Mouse (Mus musculus) ZHBTc4 (cell line): Measurements from ENCODE around the gene Crb2.

Experiments used
- DNase-seq: peaks from one replicate; pipeline ENCODE4 v3.0.0-alpha.2; 2011; ENCODE audit warnings: low read depth, low spot score

The Crb2 gene

DNA sequence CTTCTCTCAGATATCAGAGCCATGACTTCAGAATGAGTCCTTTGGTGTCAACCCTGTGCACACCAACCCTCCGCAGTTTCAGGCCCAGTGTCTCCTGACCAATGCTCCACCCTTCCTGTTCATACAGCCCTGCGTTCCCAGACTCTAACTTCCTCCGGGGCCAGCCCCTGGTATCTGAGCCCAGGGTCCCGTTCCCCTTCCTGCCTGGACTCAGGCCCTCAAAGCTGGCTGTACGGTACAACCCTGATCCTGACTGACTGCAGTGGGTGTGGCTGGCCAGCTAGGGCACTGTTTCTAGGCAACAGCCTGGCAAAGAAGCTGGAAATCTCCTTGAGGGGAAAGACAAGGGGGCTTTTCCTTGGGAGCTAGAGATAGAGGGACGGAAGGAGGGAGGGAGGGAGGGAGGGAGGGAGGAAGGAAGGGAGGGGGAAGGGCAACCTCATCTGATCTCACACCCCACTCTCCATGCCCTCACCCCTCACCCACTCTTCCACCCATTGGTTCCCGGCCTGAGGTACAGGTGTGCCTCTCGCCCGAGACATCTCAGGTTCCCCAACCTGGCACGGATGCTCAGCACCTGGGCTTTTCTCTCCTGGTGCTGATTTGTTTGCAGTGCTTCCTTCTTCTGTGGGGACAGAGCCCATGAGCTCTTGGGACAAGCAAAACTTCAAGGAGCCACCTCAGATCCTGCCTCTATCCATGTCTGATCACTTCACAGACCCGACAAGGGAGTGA lies 9.9 kb upstream of the Crb2 start:
- DNase-seq: no peak

DNA sequence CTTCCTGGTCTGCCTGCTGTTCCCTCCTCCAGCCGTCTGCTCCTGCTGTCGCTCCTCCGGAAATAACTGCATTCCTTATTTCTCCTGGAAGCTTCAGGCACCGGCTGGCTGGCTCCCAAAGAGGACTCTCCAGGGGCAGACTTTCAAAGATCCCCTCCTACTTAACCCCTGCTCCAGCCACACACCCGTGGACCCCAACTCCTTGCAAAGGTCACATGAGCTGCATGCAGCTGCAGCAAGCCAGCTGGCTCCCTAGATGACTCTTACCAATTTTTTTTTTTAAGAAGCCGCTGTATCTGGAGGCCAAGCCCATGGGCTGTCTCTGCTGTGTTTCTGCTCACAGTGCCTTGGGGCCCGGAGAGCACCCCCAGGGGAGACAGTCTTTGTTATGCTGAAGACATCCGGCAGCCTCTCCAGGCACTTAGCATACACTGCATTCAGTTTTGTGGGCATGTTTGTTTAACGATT lies 8.9 kb upstream of the Crb2 start:
- DNase-seq: peak; percentile 92

DNA sequence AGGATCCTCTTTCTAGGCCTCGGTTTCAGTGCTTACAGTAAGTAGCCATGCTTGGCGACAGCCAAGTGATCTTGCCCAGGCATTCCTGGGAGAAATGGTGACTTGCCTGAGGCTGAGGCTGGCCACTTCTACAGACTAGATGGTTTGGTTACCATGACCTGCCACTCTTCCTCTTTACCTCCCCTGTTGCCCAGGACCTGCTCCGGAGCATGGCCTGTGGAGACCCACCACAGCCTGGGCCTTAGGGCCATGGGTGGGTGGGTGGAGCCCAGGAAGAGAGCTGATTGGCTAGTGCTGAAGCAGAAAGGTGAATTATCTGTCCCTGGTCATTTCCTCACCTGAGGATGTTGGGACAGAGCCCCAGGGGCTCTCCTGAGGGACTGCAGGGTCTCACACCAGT lies 8.3 kb upstream of the Crb2 start:
- no peak for DNase-seq

DNA sequence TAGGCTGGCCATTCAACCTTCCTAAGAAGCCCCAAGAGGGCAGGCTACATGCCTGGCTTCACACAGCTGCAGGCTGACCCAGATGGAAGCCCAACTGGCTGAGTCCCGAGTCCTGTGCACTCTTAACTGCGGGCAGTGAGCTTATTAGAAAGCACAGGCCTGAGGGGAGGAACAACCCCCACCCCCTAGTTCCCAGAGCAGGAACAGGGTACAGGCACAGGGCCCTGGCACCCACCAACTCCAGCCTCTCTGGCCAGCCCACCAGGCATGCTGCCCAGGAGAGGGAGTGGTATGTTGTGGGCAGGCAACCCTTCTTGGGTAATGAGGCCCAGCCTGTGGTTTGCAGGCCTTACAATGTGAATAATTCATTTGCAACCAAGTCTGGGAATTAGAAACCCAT lies 7.1 kb upstream of the Crb2 start:
- DNase-seq: no peak

DNA sequence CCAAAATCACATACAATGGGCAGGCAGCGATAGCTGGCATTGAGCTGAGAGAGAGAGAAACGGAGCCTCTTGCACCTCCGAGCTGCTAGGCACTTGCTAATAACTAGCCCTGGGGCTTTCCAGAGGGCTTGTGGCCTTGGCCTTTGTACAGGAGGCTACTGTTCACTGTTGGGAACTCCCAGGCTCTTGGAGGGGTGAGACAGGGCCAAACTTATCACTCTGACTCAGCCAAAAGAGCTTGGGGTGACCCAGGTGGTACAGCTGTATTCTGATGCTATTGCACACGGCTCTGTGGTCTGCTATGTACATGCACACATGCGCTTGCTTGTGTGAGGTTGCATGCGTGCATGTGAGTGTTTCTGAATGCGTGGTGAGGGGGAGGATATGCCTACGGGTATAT lies 6.3 kb upstream of the Crb2 start:
- no peak for DNase-seq

DNA sequence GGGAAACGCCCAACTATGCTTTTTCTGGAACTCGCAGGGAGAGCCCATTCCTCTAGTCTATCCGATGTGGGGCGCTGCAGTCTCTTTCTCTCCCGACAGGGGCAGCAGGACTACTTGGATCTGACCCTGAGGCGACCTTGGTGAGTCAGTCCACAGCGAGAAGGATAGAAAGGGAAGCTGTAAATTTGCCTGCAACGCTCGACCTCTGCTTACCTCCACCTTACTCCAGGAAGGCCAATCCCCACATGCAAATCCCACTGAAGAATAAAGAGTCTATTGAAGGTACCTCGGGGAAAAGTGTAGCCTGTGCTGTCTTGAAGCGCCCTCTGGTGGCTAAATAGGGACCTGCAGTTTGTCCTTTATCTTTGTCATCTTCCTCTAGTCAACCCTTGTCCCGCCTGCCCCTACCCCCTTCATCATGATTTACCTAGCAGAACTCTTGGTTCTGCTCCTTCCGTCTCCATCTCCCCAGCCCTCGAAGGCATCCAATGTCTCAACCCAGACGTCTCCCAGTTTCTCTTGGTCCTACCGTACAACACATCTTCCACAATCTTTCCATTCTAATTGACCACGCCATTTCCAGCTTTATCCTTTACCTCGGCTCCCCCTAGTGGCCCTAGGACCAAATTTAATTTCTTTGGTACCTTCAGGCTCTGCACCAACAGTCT lies 4.3 kb upstream of the Crb2 start:
- DNase-seq: peak; percentile 94

DNA sequence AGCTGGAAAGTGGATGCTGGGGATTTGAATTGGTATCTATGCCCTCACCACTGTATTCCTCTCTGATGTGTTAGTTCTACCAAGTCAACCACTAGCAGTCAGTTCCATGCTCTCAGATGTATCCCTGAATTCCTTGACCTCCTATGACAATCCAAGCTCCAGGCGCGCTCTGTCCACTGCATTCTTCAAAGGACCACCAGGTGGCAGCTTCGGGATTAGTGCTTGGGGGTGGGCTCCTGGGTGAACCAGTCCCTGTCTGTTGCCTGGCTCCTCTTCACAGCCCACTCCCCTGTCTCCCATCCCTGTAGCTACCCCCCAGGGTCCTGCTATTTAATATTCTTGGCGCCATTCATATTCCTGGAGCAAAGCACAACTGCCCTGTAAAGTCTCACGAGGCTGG lies 1.5 kb upstream of the Crb2 start:
- peak; percentile 89 for DNase-seq

DNA sequence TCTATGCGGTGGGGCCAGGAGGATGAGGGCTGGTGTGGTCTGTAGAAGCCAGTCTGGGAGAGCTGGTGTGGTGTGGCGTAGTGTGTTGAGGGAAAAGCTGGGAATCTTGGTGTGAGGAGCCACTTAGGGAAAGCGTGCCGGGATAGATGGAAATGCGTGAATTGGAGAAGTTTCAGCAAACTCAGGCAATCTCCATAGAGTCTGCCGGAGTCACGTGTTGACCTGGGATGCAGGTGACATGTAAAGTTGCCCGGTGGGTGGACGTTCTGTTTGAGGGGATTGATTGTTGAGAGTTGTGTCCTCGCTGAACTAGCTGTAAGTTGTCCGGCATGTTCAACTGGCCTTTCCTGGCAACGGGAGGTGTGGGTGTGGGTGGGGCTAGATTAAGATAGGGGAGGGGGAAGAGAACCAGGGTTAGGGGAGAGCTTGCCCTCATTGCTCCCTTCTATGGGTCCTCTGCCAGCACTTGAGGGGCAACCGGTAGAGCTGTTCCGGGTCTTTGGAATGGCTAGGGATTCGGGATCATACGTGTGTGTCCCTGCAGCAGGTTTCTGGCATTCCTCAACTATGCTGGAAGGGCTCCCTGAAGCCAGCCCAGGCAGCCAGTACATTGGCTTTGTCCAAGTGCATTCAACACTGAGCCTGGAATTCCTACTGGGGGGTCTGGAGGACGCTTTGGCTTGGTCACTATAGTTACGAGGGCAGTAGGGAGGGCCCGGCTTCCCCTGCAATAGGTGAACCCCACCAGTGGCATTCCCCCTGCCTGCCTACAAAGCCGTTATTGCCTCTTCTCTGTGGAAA lies 762 bp downstream of the Crb2 start:
- DNase-seq: no peak

DNA sequence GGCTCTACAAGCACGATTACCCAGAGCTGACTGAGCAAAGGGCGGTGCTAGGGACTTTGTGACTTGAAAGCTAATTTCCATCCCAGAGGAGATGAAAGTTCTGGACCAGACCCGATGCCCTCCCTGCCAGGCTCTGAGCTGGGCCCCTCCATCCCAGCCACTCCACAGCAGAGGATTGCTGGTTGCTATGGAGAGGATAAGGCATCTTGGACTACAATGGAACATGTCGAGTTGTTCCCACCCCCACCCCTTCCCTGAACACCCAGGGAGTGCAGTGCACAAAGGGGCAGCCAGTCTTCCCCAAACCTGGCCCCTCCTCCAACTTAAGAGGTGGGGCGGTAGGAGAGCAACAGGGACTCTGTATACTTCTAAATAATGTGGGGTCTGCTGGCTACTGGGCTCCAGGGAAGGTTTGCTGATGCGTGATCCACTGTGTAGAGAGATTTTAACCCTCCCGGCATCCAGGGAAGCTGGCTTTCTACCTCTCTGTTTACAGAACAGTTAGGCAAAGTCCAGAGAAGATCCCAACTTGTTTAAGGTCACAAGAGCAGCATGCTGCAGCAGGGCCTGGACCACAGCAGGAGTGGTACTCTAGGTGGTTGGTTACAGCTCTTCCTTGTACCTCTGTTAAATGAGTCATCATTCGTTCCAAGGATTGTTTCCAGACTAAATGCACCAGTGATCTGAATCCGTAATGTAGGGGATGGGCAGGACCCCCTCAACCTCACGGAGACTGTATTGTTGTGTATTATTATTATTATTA lies 2.1 kb downstream of the Crb2 start:
- peak; percentile 41 for DNase-seq

DNA sequence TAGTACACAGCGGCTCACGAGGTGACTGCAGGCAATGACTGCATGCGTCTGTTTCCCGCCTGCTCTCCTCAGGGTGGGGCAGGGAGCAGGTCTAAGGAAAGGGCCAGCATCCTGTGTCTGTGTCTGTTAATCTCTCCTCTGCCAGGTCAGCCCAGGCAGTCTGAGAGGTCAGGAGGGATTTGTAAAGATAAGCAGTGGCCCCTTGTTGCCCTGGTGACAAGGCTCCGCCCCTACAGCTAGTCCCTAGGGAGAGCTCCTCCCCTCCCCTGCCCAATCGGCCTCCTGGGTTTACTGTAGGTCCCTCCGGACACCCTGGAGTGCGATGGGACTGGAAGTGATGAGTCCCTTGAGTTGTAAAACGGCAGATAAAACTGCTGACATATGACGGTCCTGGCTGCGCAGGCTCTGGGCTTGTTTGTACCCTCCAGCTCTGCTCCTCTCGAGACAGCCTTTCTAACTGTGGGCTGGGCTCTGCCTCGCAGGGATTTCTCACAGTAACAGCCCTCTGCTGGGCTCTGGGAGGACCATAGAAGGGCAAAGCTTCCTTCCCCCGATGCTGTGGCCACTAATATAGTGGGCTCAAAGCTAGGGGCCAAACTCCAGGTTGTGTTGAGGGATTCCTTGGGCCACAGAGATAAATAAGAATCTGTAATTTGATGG lies 4.4 kb downstream of the Crb2 start:
- DNase-seq: peak; percentile 92

DNA sequence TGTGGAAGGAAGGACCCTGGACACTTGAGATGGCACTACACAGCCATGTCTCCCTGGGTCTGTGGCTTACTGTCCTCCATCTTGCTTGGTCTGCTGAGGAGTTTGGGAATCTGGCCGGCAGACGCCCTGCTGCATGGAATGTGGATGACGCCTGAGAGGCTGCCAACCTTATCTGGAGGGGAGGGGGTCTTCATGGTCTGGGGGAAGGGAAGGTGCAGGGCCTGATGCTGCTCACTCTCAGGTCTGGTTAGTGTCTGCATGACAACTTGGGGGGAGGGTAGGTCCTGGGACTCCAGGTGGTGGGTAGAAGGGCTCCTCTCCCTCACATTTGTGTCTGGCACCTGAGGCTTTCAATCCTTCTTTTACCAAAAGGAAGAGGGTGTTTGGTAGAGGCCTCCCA lies 5.4 kb downstream of the Crb2 start:
- no peak for DNase-seq

DNA sequence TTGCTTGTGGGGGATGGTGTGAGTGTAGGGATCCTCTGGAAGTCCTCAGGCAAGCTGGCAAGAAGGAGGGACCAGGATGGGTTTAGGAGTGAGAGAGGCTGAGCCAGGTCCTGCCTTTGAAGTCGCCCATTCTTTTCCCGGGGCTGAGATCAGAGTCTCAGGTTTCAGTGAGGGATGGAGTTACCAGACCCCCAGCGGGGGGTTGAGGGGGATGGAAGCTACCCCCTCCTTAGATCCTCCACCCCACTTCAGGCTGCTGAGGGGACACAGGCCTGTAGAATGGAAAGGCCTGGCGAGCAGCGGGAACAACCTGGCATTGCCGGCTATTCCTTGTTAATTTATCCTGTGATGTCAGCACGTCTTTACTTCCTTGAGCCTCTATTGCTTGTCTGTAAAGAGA lies 6.0 kb downstream of the Crb2 start:
- DNase-seq: no peak

DNA sequence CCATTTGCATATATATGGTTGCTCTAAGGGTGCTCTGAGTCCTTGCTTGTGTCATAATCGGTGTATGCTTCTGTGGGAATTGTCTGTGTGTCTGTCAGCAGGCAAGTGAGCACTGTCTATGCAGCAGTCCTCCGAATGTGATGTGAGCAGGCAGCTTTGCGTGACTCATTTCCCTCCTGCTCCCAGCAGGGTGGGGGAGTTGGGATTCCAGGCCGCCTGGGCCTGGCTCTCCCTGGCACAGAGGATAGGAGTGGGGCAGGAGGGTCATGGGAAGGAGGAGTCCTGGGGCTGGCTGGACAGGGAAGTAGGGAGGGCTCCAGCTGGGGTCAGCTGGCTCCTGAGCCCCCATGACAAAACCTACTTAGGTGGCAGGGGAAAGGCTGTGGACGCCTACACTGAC lies 8.4 kb downstream of the Crb2 start:
- no peak for DNase-seq

DNA sequence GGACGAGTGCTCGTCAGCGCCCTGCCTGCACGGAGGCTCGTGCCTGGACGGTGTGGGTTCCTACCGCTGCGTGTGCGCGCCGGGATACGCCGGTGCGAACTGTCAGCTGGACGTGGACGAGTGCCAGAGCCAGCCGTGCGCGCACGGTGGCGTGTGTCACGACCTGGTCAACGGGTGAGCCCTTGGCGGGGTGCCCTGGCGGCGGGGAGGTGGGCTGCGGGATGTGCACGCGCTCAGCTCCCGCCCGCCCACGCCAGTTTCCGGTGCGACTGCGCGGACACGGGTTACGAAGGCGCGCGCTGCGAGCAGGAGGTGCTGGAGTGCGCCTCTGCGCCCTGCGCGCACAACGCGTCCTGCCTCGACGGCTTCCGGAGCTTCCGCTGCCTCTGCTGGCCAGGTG lies 10.4 kb downstream of the Crb2 start:
- peak; percentile 70 for DNase-seq

DNA sequence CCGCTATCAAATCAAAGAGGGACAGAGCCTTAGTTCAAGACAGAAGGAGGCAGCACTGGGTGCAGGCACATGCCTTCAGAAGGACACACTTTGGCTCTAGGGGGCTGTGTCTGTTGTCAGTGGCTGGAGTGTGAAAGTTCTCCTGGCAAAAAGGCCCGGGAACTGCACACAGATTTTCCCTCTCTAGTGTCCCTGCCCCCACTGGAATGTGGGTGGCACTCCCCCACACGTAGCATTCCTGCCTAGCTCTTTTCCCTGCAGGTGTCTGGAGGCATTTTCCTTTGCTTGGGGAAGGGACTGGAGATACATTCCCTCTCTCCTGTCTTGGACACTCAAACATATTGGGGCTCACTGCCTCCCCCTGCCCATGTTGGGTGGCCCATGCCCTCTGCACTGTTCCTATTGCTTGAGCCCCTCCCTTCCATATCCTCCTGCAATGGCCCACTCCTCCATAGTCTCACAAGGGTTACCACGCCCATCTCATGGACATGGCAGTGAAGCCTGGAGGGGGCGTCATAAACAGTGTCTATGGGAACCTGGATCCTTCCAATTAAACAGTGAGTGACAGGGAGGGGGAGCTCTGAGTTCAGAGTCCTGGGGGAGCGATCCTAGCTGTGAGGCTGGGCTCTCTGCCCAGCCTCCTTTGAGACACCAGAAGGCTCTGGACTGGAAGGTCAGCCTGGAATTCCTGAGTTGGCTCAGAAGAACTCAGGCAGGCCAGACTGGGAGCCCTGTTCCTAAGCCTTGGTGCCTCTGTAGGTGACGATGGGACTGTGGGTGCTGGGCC lies 12.3 kb downstream of the Crb2 start:
- no peak for DNase-seq

DNA sequence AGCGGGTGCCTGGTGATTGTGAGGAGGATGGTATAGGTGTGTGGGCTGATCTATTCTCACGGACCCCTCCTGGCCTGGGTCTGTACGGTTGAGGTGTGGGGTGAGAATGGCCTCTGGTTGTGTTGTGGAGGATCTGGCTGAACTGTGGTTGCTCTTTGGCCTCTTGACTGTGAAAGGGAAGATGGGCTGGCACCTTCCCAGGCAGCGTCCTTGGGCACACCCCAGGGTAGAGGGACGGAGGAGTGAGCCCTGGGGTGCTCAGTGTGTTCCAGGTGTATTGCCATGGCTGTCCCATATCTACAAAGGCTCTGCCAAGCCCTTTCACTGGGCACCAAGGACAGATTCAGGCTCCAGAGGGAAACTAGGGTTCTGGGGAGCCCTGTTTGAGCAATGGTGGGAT lies 13.0 kb downstream of the Crb2 start:
- no peak for DNase-seq

DNA sequence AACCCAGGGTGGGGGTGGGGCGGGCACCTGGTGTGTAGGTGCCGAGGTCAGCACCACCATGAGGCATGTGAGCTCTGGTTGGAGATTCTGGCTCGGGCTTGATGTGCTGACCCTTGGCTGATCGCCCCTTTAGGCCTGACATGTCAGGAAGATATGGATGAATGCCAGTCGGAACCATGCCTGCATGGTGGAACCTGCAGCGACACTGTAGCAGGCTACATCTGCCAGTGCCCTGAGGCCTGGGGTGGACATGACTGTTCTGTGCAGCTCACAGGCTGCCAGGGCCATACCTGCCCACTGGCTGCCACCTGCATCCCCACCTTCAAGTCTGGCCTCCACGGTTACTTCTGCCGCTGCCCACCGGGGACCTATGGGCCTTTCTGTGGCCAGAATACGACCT lies 13.9 kb downstream of the Crb2 start:
- no peak for DNase-seq

DNA sequence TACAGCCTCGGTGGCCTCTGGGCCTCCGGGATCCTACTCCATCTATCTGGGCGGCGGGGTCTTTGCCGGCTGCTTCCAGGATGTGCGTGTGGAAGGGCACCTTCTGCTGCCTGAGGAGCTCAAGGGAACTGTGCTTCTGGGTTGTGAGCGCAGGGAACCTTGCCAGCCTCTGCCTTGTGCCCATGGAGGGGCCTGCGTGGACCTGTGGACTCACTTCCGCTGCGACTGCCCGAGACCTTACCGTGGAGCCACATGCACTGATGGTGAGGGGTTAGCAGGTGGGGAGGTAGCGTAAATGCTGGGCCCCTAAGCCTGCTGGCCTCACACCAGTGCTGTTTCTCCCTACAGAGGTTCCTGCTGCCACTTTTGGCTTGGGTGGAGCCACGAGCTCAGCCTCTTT lies 14.7 kb downstream of the Crb2 start:
- DNase-seq: no peak

DNA sequence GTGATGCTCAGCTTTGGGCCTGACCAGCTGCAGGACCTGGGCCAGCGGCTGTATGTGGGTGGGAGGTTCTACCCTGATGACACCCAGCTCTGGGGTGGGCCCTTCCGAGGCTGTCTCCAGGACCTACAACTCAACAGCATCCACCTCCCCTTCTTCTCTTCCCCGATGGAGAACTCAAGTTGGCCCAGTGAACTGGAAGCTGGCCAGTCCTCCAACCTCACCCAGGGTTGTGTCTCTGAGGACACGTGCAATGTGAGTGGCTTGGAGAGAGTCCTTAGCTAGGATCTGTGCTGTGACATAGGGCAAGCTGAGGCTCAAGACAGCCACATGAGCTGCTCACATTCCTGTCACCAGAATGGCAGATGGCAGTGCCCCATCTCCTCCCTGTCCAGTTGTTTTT lies 15.3 kb downstream of the Crb2 start:
- DNase-seq: no peak

DNA sequence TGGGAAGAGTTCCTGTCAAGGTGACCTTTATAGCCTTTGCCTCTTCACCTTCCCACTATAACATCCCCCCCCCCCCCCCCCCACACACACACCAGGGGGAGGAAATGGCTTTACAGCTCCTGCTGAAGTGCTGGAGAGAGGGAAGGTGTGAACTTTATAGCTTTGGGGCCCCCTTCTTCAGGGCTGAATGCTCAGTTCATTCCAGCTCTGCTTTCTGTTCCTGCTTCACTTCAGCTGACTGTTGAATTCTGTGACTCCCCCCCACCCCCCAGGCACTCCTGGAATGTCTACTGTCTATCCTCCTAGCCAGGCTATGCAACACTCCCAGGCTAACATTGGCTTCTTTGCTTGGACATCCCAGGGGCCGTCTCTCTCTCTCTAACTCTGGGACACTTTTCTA lies 20.0 kb downstream of the Crb2 start:
- DNase-seq: no peak

DNA sequence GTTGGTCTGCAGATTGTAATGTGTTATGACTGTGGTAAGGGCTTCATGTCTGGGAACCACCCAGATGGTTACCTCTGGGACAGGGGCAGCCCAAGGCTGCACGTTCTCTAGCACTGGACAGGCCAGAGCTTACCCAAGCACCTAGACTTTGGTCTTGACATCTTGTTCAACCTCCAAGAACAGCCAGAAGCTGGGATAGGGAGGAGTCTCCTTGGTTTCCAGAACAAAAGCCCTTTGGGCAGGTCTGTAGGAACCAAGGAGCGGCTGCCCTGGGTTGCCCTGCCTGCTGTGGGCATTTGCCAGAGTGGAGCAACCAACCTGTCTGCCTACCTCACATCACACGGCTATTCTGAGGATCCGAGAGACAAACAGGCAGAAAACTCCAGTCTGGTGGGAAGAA lies 21.0 kb downstream of the Crb2 start:
- DNase-seq: no peak
